Mouse (Mus musculus) adrenal gland, adult 18-20 months (tissue): ENCODE data around the gene Atp6ap2. TPM values are rescaled to one million over a fixed set of nuclear protein-coding genes. Genes with fewer than 3 reads are reported as not detected.

Experiments used
- total RNA-seq, 2 experiments: library from RNA; stranded (reverse); gene quantifications; 1 replicate in 1 of 2; 2 replicates in 1 of 2; pipeline ENCODE4 v1.2.3; 2021

The Atp6ap2 gene
- total RNA-seq, 2 experiments from 2014 or later, result 54.5 to 67.5 TPM

Other genes with a start within 250 kb of the Atp6ap2 start
- gene 1810030O07Rik, start 85.9 kb downstream of the Atp6ap2 start, total RNA-seq, result 10 to 100 TPM; 21.5 to 23.6 TPM
- 10 to 100 TPM; 20.9 to 22.6 TPM for gene Med14, start 174.3 kb downstream of the Atp6ap2 start, total RNA-seq